Mouse (Mus musculus) myocyte (in vitro differentiated cells): ENCODE measurements at regions not wholly inside any gene's neighbourhood (a gene's known extent, or its start where the extent isn't known, plus 50 kb on each side); places are given as distances from the start of the nearest gene placed in this dataset.

Experiments used
- E2F4 ChIP-seq: IDR thresholded peaks from one replicate; pipeline ENCODE4 v1.6.1; 2011; ENCODE audit warnings: mild to moderate bottlenecking, control low read depth, moderate library complexity; ENCODE audit not compliant: insufficient read depth
- MAX ChIP-seq: IDR thresholded peaks from one replicate; pipeline ENCODE4 v1.6.1; 2011; ENCODE audit warnings: low read depth, mild to moderate bottlenecking, control low read depth
- MYOG ChIP-seq, 3 experiments: IDR thresholded peaks; one replicate each; pipeline ENCODE4 v1.6.1; 2011; ENCODE audit warnings: control low read depth in 2 of 3, low read depth in 2 of 3, mild to moderate bottlenecking in 2 of 3; ENCODE audit not compliant: insufficient read length in 2 of 3, control insufficient read depth in 1 of 3, insufficient read depth in 1 of 3
- POLR2A ChIP-seq: IDR thresholded peaks from one replicate; pipeline ENCODE4 v1.6.1; 2011; ENCODE audit warnings: low read depth, mild to moderate bottlenecking, control low read depth, moderate library complexity; ENCODE audit not compliant: insufficient read length
- REST ChIP-seq: IDR thresholded peaks from one replicate; pipeline ENCODE4 v1.6.1; 2011; ENCODE audit warnings: mild to moderate bottlenecking, control low read depth, moderate library complexity; ENCODE audit not compliant: insufficient read depth, insufficient read length
- TCF12 ChIP-seq: IDR thresholded peaks from one replicate; pipeline ENCODE4 v1.6.1; 2011; ENCODE audit warnings: mild to moderate bottlenecking, control low read depth; ENCODE audit not compliant: poor library complexity, insufficient read depth, severe bottlenecking
- USF1 ChIP-seq: IDR thresholded peaks from one replicate; pipeline ENCODE4 v1.6.1; 2011; ENCODE audit warnings: low read depth, mild to moderate bottlenecking, control low read depth, moderate library complexity

DNA sequence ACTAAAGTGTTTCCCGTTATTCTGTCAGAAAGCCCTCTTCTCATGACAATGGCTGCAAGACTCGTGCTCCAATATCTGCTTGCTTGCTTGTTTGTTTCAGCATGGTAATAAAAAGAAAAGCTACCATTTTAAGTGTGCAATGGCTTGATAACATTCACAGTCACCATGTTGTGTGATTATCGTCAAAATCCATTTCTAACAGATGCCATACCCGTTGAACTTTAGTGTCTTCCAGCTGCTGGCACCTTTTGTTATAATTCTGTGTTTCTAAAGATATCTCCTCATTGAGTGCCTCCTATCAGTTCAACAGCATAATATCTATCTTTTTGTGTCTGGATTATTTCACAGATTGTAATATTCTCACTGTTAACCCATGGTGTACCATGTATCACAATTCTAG, 55.4 kb upstream of the Jak2 start:
- TF ChIP-seq USF1 (no peak), MYOG (IDR thresholded peaks at IDR 0.05; ENCODE audit: control insufficient read depth in 1 of 3, insufficient read depth in 1 of 3, insufficient read length in 2 of 3, low read depth in 2 of 3) (no peak), E2F4 (no peak), REST (no peak), POLR2A (no peak), MAX (no peak), TCF12 (no peak)
